Mouse (Mus musculus): ENCODE data around the gene Olfr60. TPM values are rescaled to one million over a fixed set of nuclear protein-coding genes. Genes with fewer than 3 reads are reported as not detected.

Olfr60 gene
- not detected in 2 replicates for polyA plus RNA-seq (2014; fragmentation: Nextera tagmentation; extraction: Ambion mirVana)

- no peak within 1 kb of the TSS for H3K4me3 ChIP-seq (replicated peaks; ENCODE audit: low read length)
- no peak within 1 kb of the TSS for H3K4me2 ChIP-seq (replicated peaks)
- no peak within 1 kb of the TSS for H3K9ac ChIP-seq
- WGBS, result 68% methylated on average over 3 of the region's 3 CpGs
- no peaks in the 10 kb centered on the region for H3K9me3 ChIP-seq (ENCODE audit: control insufficient read depth, low read length)
- H3K4me1 ChIP-seq (replicated peaks; ENCODE audit: control insufficient read depth, insufficient read depth, low read length), result no peaks in the 10 kb centered on the region
- no peak within 1 kb of the TSS for H3K27ac ChIP-seq
- DNase-seq (ENCODE audit: low spot score), result no peak
- H3K36me3 ChIP-seq (replicated peaks; ENCODE audit: control insufficient read depth, insufficient read depth), result no peaks in the 10 kb centered on the region
- ATAC-seq (ENCODE audit: low FRiP score), result no peak
- no peaks in the 10 kb centered on the region for H3K27me3 ChIP-seq (ENCODE audit: control insufficient read depth, insufficient read depth, low read length)
Observed at GRCm38 (mm10) chr7:140361571-140361970, at the start of gene Olfr60. TSS of gene Olfr60 (minus strand) at chr7:140361671.

DNA sequence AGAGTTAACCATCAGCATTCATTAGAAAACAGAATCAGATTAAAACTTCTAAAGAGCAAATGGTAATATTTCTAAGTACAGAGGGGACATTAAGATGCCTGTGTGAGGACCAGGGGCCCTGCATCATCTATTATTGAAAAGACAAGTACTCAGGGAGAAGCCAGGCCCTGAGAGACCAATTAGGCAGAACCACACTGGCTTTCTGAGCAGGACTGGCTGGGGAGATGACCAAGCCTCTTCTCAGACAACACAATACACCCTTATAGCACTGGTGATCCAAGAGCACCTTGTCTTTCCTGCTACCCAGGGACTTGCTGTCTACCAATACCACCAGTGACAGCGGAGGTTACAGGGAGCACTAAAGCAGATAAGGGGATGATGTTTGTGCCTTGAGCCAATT lies 41.3 kb upstream of the Olfr60 start, which contains the start of gene Olfr531:
TSS of gene Olfr531 (minus strand) at position 101 of the 400 bp plus-strand sequence.
- WGBS, result 88% methylated on average over 1 of the region's 1 CpGs
- Histone ChIP-seq H3K36me3 (replicated peaks; ENCODE audit: control insufficient read depth, insufficient read depth) (no peaks in the 10 kb centered on the region), H3K4me1 (replicated peaks; ENCODE audit: control insufficient read depth, insufficient read depth, low read length) (no peaks in the 10 kb centered on the region), H3K4me2 (replicated peaks) (no peak within 1 kb of the TSS), H3K27me3 (ENCODE audit: control insufficient read depth, insufficient read depth, low read length) (no peaks in the 10 kb centered on the region), H3K27ac (no peak within 1 kb of the TSS), H3K9me3 (ENCODE audit: control insufficient read depth, low read length) (peaks cover under 1% of the 10 kb centered on the region; the same call in 1 of the 2 replicates), H3K4me3 (replicated peaks; ENCODE audit: low read length) (no peak within 1 kb of the TSS), H3K9ac (no peak within 1 kb of the TSS)
- no peak for ATAC-seq (ENCODE audit: low FRiP score)
- no peak for DNase-seq (ENCODE audit: low spot score)

GRCm38 (mm10) chr7:140376911-140377310 lies 15.4 kb upstream of the Olfr60 start:
- Histone ChIP-seq H3K9ac (no peak overlapping the region), H3K9me3 (ENCODE audit: control insufficient read depth, low read length) (no peaks in the 10 kb centered on the region), H3K4me3 (replicated peaks; ENCODE audit: low read length) (no peak overlapping the region), H3K27ac (no peak overlapping the region), H3K4me2 (replicated peaks) (no peak overlapping the region), H3K4me1 (replicated peaks; ENCODE audit: control insufficient read depth, insufficient read depth, low read length) (no peaks in the 10 kb centered on the region), H3K27me3 (ENCODE audit: control insufficient read depth, insufficient read depth, low read length) (no peaks in the 10 kb centered on the region), H3K36me3 (replicated peaks; ENCODE audit: control insufficient read depth, insufficient read depth) (no peaks in the 10 kb centered on the region)
- ATAC-seq (ENCODE audit: low FRiP score), result no peak
- WGBS, result 95% methylated on average over 2 of the region's 2 CpGs
- DNase-seq (ENCODE audit: low spot score), result no peak

GRCm38 (mm10) chr7:140376231-140376630 lies 14.8 kb upstream of the Olfr60 start, which contains the start of gene Olfr530:
TSS of gene Olfr530 (minus strand) at chr7:140376331.
- H3K4me2 ChIP-seq (replicated peaks), result no peak within 1 kb of the TSS
- H3K27me3 ChIP-seq (ENCODE audit: control insufficient read depth, insufficient read depth, low read length), result no peaks in the 10 kb centered on the region
- no peak within 1 kb of the TSS for H3K9ac ChIP-seq
- no peak within 1 kb of the TSS for H3K27ac ChIP-seq
- no peak within 1 kb of the TSS for H3K4me3 ChIP-seq (replicated peaks; ENCODE audit: low read length)
- no peaks in the 10 kb centered on the region for H3K9me3 ChIP-seq (ENCODE audit: control insufficient read depth, low read length)
- ATAC-seq (ENCODE audit: low FRiP score), result no peak
- no peaks in the 10 kb centered on the region for H3K4me1 ChIP-seq (replicated peaks; ENCODE audit: control insufficient read depth, insufficient read depth, low read length)
- no peak for DNase-seq (ENCODE audit: low spot score)
- WGBS, result 54% methylated on average over 1 of the region's 1 CpGs
- no peaks in the 10 kb centered on the region for H3K36me3 ChIP-seq (replicated peaks; ENCODE audit: control insufficient read depth, insufficient read depth)

- DNase-seq (ENCODE audit: low spot score) (no peak), ATAC-seq (ENCODE audit: low FRiP score) (no peak)
- Histone ChIP-seq H3K4me1 (replicated peaks; ENCODE audit: control insufficient read depth, insufficient read depth, low read length) (no peaks in the 10 kb centered on the region), H3K36me3 (replicated peaks; ENCODE audit: control insufficient read depth, insufficient read depth) (no peaks in the 10 kb centered on the region), H3K27me3 (ENCODE audit: control insufficient read depth, insufficient read depth, low read length) (no peaks in the 10 kb centered on the region), H3K27ac (no peak overlapping the region), H3K4me2 (replicated peaks) (no peak overlapping the region), H3K9me3 (ENCODE audit: control insufficient read depth, low read length) (no peaks in the 10 kb centered on the region), H3K4me3 (replicated peaks; ENCODE audit: low read length) (no peak overlapping the region), H3K9ac (no peak overlapping the region)
- 80% methylated on average over 4 of the region's 4 CpGs for WGBS
Observed at GRCm38 (mm10) chr7:140374300-140374699, 12.8 kb upstream of the Olfr60 start.

- Histone ChIP-seq H3K4me2 (replicated peaks) (no peak within 1 kb of the TSS), H3K27me3 (ENCODE audit: control insufficient read depth, insufficient read depth, low read length) (no peaks in the 10 kb centered on the region), H3K4me3 (replicated peaks; ENCODE audit: low read length) (no peak within 1 kb of the TSS), H3K36me3 (replicated peaks; ENCODE audit: control insufficient read depth, insufficient read depth) (no peaks in the 10 kb centered on the region), H3K9ac (no peak within 1 kb of the TSS), H3K9me3 (ENCODE audit: control insufficient read depth, low read length) (no peaks in the 10 kb centered on the region), H3K4me1 (replicated peaks; ENCODE audit: control insufficient read depth, insufficient read depth, low read length) (no peaks in the 10 kb centered on the region), H3K27ac (no peak within 1 kb of the TSS)
- DNase-seq (ENCODE audit: low spot score) (no peak), ATAC-seq (ENCODE audit: low FRiP score) (no peak)
- 77% methylated on average over 2 of the region's 2 CpGs for WGBS
Observed at GRCm38 (mm10) chr7:140333717-140334116, 27.8 kb downstream of the Olfr60 start, which contains the start of gene Olfr527. TSS of gene Olfr527 (plus strand) at chr7:140334017.

GRCm38 (mm10) chr7:140329766-140330304 lies 31.6 kb downstream of the Olfr60 start:
- DNase-seq (ENCODE audit: low spot score) (no peak), ATAC-seq (ENCODE audit: low FRiP score) (no peak)
- H3K27me3 ChIP-seq (ENCODE audit: control insufficient read depth, insufficient read depth, low read length), result no peaks in the 10 kb centered on the region
- H3K36me3 ChIP-seq (replicated peaks; ENCODE audit: control insufficient read depth, insufficient read depth), result no peaks in the 10 kb centered on the region
- no peaks in the 10 kb centered on the region for H3K4me1 ChIP-seq (replicated peaks; ENCODE audit: control insufficient read depth, insufficient read depth, low read length)
- H3K9ac ChIP-seq, result no peak overlapping the region
- WGBS, result 47% methylated on average over 1 of the region's 1 CpGs
- no peaks in the 10 kb centered on the region for H3K9me3 ChIP-seq (ENCODE audit: control insufficient read depth, low read length)
- H3K4me2 ChIP-seq (replicated peaks), result no peak overlapping the region
- H3K27ac ChIP-seq, result no peak overlapping the region
- H3K4me3 ChIP-seq (replicated peaks; ENCODE audit: low read length), result no peak overlapping the region

GRCm38 (mm10) chr7:140321135-140321534 lies 40.3 kb downstream of the Olfr60 start:
- H3K4me2 ChIP-seq (replicated peaks), result no peak overlapping the region
- H3K27ac ChIP-seq, result no peak overlapping the region
- no peaks in the 10 kb centered on the region for H3K27me3 ChIP-seq (ENCODE audit: control insufficient read depth, insufficient read depth, low read length)
- H3K9me3 ChIP-seq (ENCODE audit: control insufficient read depth, low read length), result no peaks in the 10 kb centered on the region
- no peak overlapping the region for H3K9ac ChIP-seq
- H3K4me1 ChIP-seq (replicated peaks; ENCODE audit: control insufficient read depth, insufficient read depth, low read length), result no peaks in the 10 kb centered on the region
- no peak for DNase-seq (ENCODE audit: low spot score)
- ATAC-seq (ENCODE audit: low FRiP score), result no peak
- H3K36me3 ChIP-seq (replicated peaks; ENCODE audit: control insufficient read depth, insufficient read depth), result no peaks in the 10 kb centered on the region
- no peak overlapping the region for H3K4me3 ChIP-seq (replicated peaks; ENCODE audit: low read length)

DNA sequence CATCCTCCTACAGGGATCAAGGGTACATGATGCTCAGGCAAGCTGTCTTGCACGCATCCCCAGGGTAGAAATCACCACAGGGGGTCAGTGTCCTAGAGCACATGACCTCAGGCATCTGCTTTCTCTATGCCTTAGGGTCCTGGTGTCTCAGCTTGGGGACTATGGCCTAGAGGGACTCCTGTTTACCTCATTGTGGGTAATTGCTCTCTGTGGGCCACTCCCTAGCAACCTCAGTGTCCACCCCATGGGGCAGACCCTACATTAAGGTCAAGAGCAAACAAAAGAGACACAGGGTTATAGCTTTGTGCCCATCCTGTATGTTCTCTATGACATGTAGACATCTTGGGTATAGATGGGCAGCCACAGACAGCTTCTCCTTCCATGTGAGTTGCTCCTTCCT lies 40.9 kb downstream of the Olfr60 start, which contains the start of gene Olfr525:
TSS of gene Olfr525 (plus strand) at position 301 of the 400 bp plus-strand sequence.
- H3K4me3 ChIP-seq (replicated peaks; ENCODE audit: low read length), result no peak within 1 kb of the TSS
- WGBS, result 61% methylated on average over 1 of the region's 1 CpGs
- H3K9me3 ChIP-seq (ENCODE audit: control insufficient read depth, low read length), result no peaks in the 10 kb centered on the region
- H3K36me3 ChIP-seq (replicated peaks; ENCODE audit: control insufficient read depth, insufficient read depth), result no peaks in the 10 kb centered on the region
- ATAC-seq (ENCODE audit: low FRiP score) (no peak), DNase-seq (ENCODE audit: low spot score) (no peak)
- no peak within 1 kb of the TSS for H3K4me2 ChIP-seq (replicated peaks)
- no peak within 1 kb of the TSS for H3K9ac ChIP-seq
- no peaks in the 10 kb centered on the region for H3K4me1 ChIP-seq (replicated peaks; ENCODE audit: control insufficient read depth, insufficient read depth, low read length)
- no peak within 1 kb of the TSS for H3K27ac ChIP-seq
- H3K27me3 ChIP-seq (ENCODE audit: control insufficient read depth, insufficient read depth, low read length), result no peaks in the 10 kb centered on the region

All from hindbrain, embryonic 14.5 days (tissue).